Mouse (Mus musculus) small intestine, adult 10 weeks (tissue): ENCODE data around the gene 1700014D04Rik. TPM values are rescaled to one million over a fixed set of nuclear protein-coding genes. Genes with fewer than 3 reads are reported as not detected.

ENCODE experiments used
- polyA plus RNA-seq: library from polyadenylated mRNA; stranded (reverse); fragments of 350-450 nt; fragmentation: Illumina TruSeq; extraction: RNeasy Lipid Tissue Mini Kit (QIAGEN cat#74804); gene quantifications from one replicate; pipeline ENCODE4 v1.2.3, GENCODE M21; 2014; ENCODE audit warnings: low replicate concordance

Gene 1700014D04Rik
- not detected for polyA plus RNA-seq

GRCm38 (mm10) chr13:59746711-59747110 is at the start of gene 1700014D04Rik:
Gene 1700014D04Rik (minus strand): TSS chr13:59746752.

DNA sequence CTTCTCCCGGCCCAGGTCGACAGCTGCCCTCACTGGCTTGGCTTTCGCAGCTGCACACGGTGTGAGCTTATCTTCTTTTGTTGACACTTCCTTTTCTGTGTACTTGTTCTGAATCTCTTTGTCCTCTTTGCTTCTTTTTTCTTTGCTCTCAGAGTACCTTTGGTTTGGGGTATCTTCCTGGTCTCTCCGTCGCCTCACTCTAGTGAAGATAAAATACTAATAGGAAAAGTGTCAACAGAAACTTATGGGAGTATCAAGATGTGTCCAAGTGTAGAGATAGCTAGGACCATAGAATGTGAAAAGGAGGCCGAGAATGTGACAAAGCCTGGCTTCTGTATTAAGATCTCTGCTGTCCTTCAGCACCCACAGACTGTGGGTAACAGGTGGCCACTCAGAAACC is 35.6 kb upstream of the 1700014D04Rik start, which contains the start of gene Gm49354:
TSS of gene Gm49354 (minus strand) at position 101 of the 400 bp plus-strand sequence.

DNA sequence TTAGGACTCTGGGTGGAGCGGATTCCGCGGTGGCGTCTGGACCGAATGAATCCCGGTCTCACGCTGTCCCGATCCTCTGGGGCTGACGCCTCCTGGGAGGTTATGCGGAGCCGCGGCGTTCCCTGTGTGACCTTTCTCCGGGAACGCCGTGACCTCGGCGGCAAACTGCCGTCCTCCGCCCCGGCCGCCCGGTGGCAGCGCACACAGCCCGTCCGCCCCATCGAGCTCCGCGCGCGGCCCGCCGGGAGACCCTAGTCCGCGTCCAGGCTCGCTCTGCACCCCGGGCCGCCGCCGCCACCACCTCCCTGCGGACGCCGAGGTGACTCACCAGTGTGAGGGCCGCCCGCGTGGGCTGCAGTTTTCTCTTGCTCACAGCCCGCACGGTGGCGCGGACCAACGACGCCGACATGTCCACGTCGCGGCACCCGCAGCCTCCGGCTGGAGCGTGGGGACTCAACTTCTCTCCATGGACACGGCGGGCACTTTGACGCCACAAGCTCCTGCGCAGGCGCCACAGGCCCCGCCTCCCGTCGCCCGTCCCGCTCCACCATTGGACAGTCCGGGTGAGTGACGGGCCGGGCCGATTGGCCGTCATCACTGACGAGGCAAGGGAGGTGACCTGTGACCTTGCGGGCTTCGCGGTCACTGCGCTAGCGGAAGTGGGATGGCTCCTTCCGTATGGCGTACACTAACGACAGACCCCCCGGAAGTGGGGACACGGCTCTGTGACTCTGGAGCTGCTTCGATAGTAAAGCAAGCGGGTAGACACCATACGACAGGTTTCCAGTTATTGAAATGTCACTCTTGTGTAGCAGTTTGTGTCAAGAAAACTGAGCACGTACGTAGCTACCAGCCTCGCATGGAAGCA is 23.0 kb upstream of the 1700014D04Rik start, which contains the start of gene Isca1:
TSS of gene Isca1 (minus strand) at position 515 of the 868 bp plus-strand sequence.

GRCm38 (mm10) chr13:59731652-59732051 is 14.9 kb downstream of the 1700014D04Rik start, which contains the start of gene Spata31d1d:
Gene Spata31d1d (minus strand): TSS chr13:59731752.

DNA sequence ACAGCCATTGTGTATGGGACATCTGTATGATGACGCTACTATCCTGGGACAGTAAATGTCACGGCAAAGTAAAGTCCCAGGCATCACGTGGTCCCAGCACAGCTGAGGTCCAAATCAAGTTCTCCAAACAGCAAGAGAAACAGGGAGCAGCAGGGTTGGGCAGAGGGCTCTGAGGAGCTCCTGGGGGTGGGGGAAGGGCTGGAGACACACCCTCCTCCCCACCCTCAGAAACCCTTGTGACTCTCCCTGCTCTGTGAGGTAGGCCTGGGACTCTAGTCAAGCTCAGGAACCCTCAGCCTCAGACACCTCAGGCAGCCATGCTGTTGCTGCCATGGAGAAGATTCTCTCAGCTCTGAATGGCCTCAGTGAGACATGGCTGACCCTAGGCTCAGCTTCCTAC is 34.6 kb downstream of the 1700014D04Rik start, which contains the start of gene Spata31d1b:
TSS of gene Spata31d1b (plus strand) at position 301 of the 400 bp plus-strand sequence.

DNA sequence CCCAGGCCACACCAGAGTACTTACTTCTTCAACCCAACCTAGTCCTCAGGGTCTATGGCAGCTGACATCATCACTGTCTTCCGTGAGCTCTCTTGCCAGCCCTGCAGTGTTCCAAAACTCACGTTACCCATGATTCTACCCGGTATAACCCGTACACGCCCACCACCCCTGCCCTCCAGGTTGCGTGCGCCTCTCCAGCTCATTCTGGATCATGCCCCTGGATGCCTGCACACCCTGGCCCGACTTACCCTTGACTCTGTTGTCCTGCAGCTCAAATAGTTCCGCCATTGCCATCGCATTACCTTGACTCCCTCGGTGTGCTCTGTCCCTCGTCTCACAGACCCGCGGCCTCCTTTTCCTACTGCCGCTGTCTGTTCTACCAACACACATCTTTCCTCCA is 36.3 kb downstream of the 1700014D04Rik start, which contains the start of gene Spata31d1a:
TSS of gene Spata31d1a (minus strand) at position 101 of the 400 bp plus-strand sequence.

DNA sequence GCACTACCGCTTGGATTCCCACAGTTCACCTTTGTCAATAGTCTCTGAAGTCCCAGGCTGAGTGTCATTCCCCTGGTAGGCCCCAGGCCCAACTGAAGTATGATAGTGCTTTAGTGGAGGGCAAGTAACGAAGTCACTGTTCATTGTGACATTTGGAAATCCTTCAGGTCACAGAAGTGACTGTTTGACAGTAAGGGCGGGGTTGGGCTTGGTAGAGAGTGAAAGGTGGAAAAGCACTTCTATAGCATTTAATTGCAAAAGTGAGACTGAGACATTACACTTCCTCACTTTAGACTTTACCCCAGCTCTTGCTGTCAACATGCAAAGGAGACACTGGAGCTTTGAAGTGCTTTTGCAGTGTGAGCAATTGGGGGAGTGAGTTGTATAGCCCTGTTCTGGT is 52.5 kb downstream of the 1700014D04Rik start, which contains the start of gene 4921517D22Rik:
TSS of gene 4921517D22Rik (minus strand) at position 101 of the 400 bp plus-strand sequence.

Other genes with a start within 250 kb of the 1700014D04Rik start
- gene Agtpbp1, start 161.5 kb downstream of the 1700014D04Rik start, polyA plus RNA-seq, result 12.4 TPM
- 256 TPM for gene Naa35, start 161.5 kb downstream of the 1700014D04Rik start, polyA plus RNA-seq
- gene Golm1, start 70.9 kb downstream of the 1700014D04Rik start, polyA plus RNA-seq, result 72.8 TPM
- gene 4921517D22Rik, start 52.6 kb downstream of the 1700014D04Rik start, polyA plus RNA-seq, result not detected
- gene Spata31d1a, start 36.4 kb downstream of the 1700014D04Rik start, polyA plus RNA-seq, result not detected
- gene Spata31d1b, start 34.5 kb downstream of the 1700014D04Rik start, polyA plus RNA-seq, result not detected
- not detected for gene Spata31d1d, start 15.0 kb downstream of the 1700014D04Rik start, polyA plus RNA-seq
- 90.1 TPM for gene Isca1, start 23.1 kb upstream of the 1700014D04Rik start, polyA plus RNA-seq
- gene Gm49354, start 35.5 kb upstream of the 1700014D04Rik start, polyA plus RNA-seq, result not detected
- gene Tut7, start 76.4 kb upstream of the 1700014D04Rik start, polyA plus RNA-seq, result 228 TPM